Mouse (Mus musculus) cerebellum, adult 2 months (tissue): Measurements from ENCODE around the gene Nxnl1. TPM values are rescaled to one million over a fixed set of nuclear protein-coding genes. Genes with fewer than 3 reads are reported as not detected.
"Not testable (repeated sequence)": the region's sequence is repeated elsewhere in the genome, so short reads cannot be mapped to it uniquely, and the experiment has no call there.

Experiments used
- DNase-seq, 2 experiments: peaks; one replicate each; pipeline ENCODE4 v3.0.0; 2021
- H3K27ac ChIP-seq: fragments of 200-500 bp; 2 replicates; pipeline ENCODE4 v1.5.1; 2012; ENCODE audit warnings: low read length, control low read depth, inconsistent platforms; ENCODE audit not compliant: insufficient read depth
- H3K27me3 ChIP-seq: fragments of 200-500 bp; 2 replicates; pipeline ENCODE4 v1.6.1; 2012; ENCODE audit warnings: inconsistent platforms, mild to moderate bottlenecking, low read length, moderate library complexity; ENCODE audit not compliant: control insufficient read depth, insufficient read depth
- H3K4me1 ChIP-seq: fragments of 200-500 bp; 2 replicates; pipeline ENCODE4 v1.6.1; 2011; ENCODE audit warnings: low read length; ENCODE audit not compliant: control insufficient read depth, insufficient read depth
- H3K4me3 ChIP-seq: fragments of 200-500 bp; replicated peaks from 2 replicates; pipeline ENCODE3; 2011; ENCODE audit warnings: mild to moderate bottlenecking, low read depth, low read length, control low read depth; ENCODE audit not compliant: insufficient read depth
- CTCF ChIP-seq: fragments of 200-500 bp; IDR thresholded peaks from 2 replicates; pipeline ENCODE4 v1.5.1; 2011; ENCODE audit warnings: low read depth, mild to moderate bottlenecking, control low read depth, low read length, moderate library complexity, borderline replicate concordance; ENCODE audit not compliant: insufficient read depth
- POLR2A ChIP-seq: fragments of 200-500 bp; IDR thresholded peaks from 2 replicates; pipeline ENCODE4 v1.6.1; 2011; ENCODE audit warnings: low read length, control low read depth, borderline replicate concordance; ENCODE audit not compliant: insufficient read depth
- WGBS: fragments of 180-500 bp; shearing (Covaris S2); methylation state at CpG from one replicate; pipeline ENCODE4 v1.1.7; 2018; 5-methylcytosine and 5-hydroxymethylcytosine counted together
- polyA plus RNA-seq: library from polyadenylated mRNA; depleted of rRNA; stranded (reverse); fragments of >200 nt; gene quantifications from 2 replicates; pipeline ENCODE4 v1.2.3, GENCODE M21; 2012

Nxnl1 gene
- polyA plus RNA-seq, 1 experiment = 0.10 TPM

DNA sequence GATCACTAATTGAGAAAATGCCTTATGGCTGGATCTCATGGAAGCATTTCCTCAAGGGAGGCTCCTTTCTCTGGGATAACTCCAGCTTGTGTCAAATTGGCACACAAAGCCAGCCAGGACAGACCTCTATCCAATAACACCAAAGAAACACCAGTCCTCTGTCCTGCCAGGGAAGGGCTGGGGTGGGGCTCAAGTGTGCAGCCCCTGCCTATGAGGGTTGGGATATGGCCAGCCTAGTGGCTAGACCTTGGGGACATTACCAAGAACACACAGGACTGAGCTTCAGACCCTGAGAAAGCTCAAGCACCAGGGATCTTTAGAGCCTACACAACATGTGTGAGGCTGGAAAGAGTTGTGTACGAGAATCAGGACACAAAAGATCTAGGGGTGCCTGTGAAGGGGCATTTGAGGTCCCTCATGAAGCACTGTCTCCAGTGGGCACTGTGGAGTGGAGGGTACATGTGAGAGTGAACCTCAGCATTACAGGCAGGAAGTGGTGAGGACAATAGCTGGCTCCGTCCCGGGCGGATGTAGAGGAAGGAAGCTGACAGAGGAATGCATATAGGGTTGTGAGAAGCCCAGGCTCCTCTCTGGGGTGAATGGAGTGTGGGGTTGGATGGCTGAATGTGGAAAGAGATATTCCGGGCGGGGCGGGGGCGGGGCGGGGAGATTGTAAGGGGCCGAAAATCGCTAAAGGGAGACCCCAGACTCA is 37.9 kb downstream of the Nxnl1 start:
- TF ChIP-seq POLR2A = no peak
- TF ChIP-seq CTCF = no peak
- no peaks in the 10 kb centered on the region; the same call in 1 of the 2 replicates for H3K4me1 ChIP-seq
- no peak for DNase-seq
- H3K27ac ChIP-seq = no peak overlapping the region
- no peak overlapping the region for H3K4me3 ChIP-seq
- 75% methylated on average over 11 of the region's 11 CpGs for WGBS
- H3K27me3 ChIP-seq = peaks cover 8% of the 10 kb centered on the region; the same call in 1 of the 2 replicates

DNA sequence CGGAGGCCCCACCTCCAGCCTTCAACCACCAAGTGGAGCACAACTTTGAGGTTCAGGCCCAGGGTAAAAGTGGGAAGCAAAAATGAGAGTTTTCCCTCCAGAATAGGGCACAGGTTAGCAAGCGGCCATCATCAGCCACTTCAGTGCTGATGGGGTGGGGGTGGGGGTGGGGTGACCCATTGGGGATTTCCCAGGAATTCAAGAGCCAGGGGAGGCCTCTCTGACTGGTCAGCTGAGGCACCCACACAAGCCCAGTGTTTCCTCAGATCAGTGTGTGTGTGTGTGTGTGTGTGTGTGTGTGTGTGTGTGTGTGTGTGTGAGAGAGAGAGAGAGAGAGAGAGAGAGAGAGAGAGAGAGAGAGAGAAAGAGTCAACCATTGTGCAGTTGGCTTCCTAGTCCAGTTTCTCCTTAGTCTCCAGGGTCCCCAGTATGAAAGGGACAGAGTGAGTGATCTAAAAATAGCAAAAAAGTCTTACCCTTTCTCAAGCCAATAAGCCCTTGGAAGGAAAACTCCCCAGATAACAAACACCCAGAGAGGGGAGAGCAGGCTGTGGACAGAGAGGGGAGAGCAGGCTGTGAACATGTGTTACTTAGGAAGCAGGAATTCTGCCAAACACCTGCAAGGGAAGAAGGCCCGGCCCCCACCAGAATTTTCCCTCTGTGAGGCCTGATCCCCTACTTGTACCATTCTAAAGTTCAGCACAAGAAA is 39.1 kb downstream of the Nxnl1 start:
- 65% methylated on average over 3 of the region's 3 CpGs for WGBS
- no peak overlapping the region for H3K4me3 ChIP-seq
- TF ChIP-seq CTCF (no peak), POLR2A (no peak)
- no peak overlapping the region for H3K27ac ChIP-seq
- peaks cover 8% of the 10 kb centered on the region; the same call in 1 of the 2 replicates for H3K27me3 ChIP-seq
- no peak for DNase-seq
- no peaks in the 10 kb centered on the region; the same call in 1 of the 2 replicates for H3K4me1 ChIP-seq

DNA sequence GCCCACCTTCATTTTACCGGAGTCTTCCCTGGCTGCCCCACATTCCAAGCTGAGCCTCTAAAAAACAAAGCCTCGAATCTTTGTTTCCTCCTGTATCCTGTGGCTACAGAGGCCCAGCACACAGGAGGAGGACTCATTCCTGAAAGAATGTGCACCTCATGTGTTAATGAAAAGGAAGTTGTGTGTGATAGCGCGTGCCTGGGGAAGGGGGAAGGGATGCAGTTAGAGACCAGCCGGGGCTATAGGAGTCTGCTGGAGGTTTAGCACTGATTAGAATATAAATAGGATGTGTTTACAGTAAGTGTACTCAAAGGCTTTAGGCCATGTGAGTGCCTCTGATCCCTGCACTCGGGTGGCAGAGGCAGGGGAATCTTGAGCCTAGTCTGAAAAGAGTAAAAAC is 40.1 kb downstream of the Nxnl1 start:
- Histone ChIP-seq H3K27me3 (peaks cover 8% of the 10 kb centered on the region; the same call in 1 of the 2 replicates), H3K4me1 (no peaks in the 10 kb centered on the region; the same call in 1 of the 2 replicates), H3K27ac (no peak overlapping the region), H3K4me3 (no peak overlapping the region)
- TF ChIP-seq CTCF (no peak), POLR2A (no peak)
- no peak for DNase-seq
- 36% methylated on average over 6 of the region's 6 CpGs for WGBS

DNA sequence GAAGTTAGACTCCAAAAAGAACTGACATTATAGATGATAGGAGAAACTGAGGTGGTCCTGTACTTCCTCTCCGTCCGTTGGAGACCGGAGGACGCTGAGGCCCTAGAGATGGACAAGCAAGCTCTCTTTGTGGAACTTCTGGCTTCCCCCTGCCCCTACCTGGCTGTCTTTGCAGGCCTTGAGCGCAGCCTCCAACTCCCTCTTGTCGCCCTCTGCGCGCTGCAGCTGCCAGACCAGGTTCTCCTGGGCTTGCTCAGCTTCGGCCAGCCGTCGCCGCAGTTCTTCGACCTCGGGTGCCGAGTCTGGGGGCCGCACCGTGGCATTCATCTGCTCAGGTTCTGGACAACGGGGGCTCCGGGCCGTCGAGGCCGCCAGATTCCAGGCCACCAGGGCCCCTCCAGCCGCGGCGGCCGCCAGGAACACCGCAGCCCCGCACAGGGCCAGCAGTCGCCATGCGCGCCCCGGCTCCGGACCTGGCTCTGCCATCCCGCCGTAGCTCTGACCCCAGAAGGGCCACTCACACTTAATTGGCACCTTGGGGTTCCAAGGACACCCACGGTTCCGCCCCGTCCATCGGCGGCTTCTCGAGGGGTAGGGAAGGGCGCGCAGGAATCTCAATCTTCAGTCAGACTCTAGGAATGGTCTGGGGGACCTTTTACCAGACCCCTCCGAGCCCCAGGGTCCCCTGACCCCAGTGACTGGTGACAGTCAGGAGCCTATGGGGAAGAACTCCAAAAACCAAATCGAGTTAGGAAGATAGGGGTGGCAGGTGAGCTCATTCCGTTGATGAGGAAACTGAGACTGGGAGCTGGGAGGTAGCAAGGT is 41.0 kb downstream of the Nxnl1 start, which contains the start of gene Ccdc194:
Gene Ccdc194, minus strand, starts transcription at position 486 of the 825 bp plus-strand sequence.
- WGBS = 9% methylated on average over 46 of the region's 46 CpGs
- peaks cover 8% of the 10 kb centered on the region; the same call in 1 of the 2 replicates for H3K27me3 ChIP-seq
- TF ChIP-seq CTCF (no peak), POLR2A (no peak)
- DNase-seq = no peak
- no peak within 1 kb of the TSS for H3K4me3 ChIP-seq
- no peak within 1 kb of the TSS for H3K27ac ChIP-seq
- H3K4me1 ChIP-seq = no peaks in the 10 kb centered on the region; the same call in 1 of the 2 replicates

DNA sequence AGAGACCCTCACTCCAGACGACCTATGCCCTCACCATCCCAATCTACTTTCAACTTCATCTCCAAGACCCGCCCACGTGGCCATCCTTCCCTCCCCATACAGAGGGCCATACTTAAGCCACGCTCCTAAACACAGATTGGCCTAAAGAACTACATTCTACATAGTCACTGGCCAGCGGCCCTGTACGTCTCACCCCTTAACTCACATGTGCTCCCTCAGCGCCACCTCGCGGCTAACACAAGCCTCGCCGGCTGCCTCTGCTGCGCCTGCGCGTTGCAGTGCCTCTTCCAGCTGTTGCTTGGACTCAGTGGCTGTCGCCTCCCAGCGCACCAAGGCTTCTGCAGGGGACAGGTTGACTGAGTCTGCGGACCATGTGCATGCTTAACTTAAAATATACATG is 44.8 kb downstream of the Nxnl1 start:
- TF ChIP-seq CTCF (peak; percentile 94), POLR2A (no peak)
- Histone ChIP-seq H3K4me3 (no peak overlapping the region), H3K27ac (no peak overlapping the region), H3K4me1 (no peaks in the 10 kb centered on the region; the same call in 1 of the 2 replicates), H3K27me3 (peaks cover 8% of the 10 kb centered on the region; the same call in 1 of the 2 replicates)
- peak; percentile 86 to 93 for DNase-seq
- 2% methylated on average over 17 of the region's 17 CpGs for WGBS

DNA sequence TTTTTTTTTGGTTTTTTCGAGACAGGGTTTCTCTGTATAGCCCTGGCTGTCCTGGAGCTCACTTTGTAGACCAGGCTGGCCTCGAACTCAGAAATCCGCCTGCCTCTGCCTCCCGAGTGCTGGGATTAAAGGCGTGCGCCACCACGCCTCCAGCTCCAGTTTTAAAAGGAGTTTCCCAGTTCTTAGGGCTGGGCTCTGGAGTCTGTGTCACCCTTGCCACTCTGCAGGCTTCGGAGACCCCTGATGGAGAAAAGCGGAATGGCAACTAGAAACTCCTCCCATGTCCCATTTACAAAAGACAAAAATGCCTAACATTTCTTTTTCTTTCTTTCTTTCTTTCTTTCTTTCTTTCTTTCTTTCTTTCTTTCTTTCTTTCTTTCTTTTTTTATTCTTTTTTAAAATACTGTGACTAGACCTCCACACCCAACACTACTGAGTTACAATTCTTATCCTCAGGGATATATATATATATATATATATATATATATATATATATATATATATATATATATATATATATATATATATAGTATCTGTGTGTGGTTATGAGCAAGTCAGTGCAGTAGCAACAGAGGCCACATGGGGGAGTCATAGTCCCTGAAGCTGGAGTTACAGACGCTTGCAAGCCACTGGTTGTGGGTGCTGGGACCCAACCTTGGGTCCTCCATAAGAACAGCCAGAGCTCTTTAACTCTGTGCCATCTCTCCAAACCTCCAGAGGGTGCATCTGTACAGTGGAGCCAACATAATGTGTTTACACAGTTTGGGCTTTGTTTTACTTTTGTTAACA is 47.2 kb downstream of the Nxnl1 start:
- not testable (repeated sequence) for H3K4me3 ChIP-seq

DNA sequence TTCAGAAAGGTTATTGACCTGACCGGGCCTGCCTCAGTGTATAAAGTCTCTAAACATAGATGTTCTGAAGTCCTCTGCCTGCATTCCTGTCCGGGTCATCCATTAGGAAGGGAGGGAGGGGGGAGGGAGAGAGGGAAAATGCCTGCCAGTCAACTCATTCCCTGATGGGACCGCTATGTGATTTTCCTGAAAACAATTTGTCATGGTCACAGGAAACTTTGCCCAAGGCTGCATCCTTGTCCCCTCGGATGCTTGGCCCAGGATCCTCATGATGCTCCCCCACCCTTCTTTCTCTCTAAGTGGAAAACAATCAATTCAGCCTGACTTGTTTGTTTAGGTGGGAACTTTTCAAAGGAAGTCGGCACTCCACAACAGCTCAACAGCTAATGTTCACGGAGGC is 49.6 kb downstream of the Nxnl1 start:
- no peak overlapping the region for H3K27ac ChIP-seq
- DNase-seq = no peak
- no peak overlapping the region for H3K4me3 ChIP-seq
- TF ChIP-seq CTCF (no peak), POLR2A (no peak)
- H3K4me1 ChIP-seq = no peaks in the 10 kb centered on the region
- no peaks in the 10 kb centered on the region for H3K27me3 ChIP-seq
- 32% methylated on average over 6 of the region's 6 CpGs for WGBS

More for the DNA sequence above, 47.2 kb downstream of the Nxnl1 start:
- not testable (repeated sequence) for H3K4me1 ChIP-seq, H3K27me3 ChIP-seq, H3K27ac ChIP-seq
- WGBS = 33% methylated on average over 10 of the region's 10 CpGs
- DNase-seq = peak in 1 of 2 experiments; percentile 44
- TF ChIP-seq CTCF = peak; percentile 66
